Mouse (Mus musculus) induced T-regulatory cell, adult 2 months (primary cell): ENCODE data around the gene Mael.

Experiments used
- DNase-seq: peaks from one replicate; pipeline ENCODE4 v3.0.0-alpha.2; 2012; ENCODE audit warnings: low read depth

The Mael gene

GRCm38 (mm10) chr1:166238315-166238969 lies at the start of gene Mael:
TSS of gene Mael (minus strand) at chr1:166238747.
- no peak for DNase-seq

- DNase-seq: no peak
These were observed 47.7 kb upstream of the Mael start for GRCm38 (mm10) chr1:166286231-166286630.

GRCm38 (mm10) chr1:166284390-166284789 lies 45.8 kb upstream of the Mael start:
- no peak for DNase-seq

GRCm38 (mm10) chr1:166283451-166283850 lies 44.9 kb upstream of the Mael start:
- DNase-seq: no peak

- no peak for DNase-seq
These were observed 44.2 kb upstream of the Mael start for GRCm38 (mm10) chr1:166282597-166283210.

- no peak for DNase-seq
These were observed 43.3 kb upstream of the Mael start for GRCm38 (mm10) chr1:166281836-166282235.

GRCm38 (mm10) chr1:166281287-166281686 lies 42.7 kb upstream of the Mael start:
- DNase-seq: no peak

- DNase-seq: no peak
These were observed 42.0 kb upstream of the Mael start for GRCm38 (mm10) chr1:166280566-166280965.

GRCm38 (mm10) chr1:166279580-166280206 lies 41.1 kb upstream of the Mael start:
- DNase-seq: no peak

GRCm38 (mm10) chr1:166278786-166279185 lies 40.2 kb upstream of the Mael start:
- DNase-seq: no peak

- DNase-seq: no peak
These were observed 29.7 kb upstream of the Mael start for GRCm38 (mm10) chr1:166268218-166268617.

GRCm38 (mm10) chr1:166266918-166267317 lies 28.4 kb upstream of the Mael start:
- peak; percentile 10 for DNase-seq

- no peak for DNase-seq
These were observed 27.6 kb upstream of the Mael start for GRCm38 (mm10) chr1:166266001-166266705.

GRCm38 (mm10) chr1:166259526-166259925 lies 21.0 kb upstream of the Mael start:
- DNase-seq: no peak

GRCm38 (mm10) chr1:166256898-166257297 lies 18.4 kb upstream of the Mael start:
- no peak for DNase-seq

GRCm38 (mm10) chr1:166256302-166256701 lies 17.8 kb upstream of the Mael start:
- no peak for DNase-seq

GRCm38 (mm10) chr1:166255651-166256050 lies 17.1 kb upstream of the Mael start:
- no peak for DNase-seq

- no peak for DNase-seq
These were observed 16.5 kb upstream of the Mael start for GRCm38 (mm10) chr1:166255091-166255490.

GRCm38 (mm10) chr1:166253898-166254894 lies 15.6 kb upstream of the Mael start, which contains the start of gene Ildr2:
TSS of gene Ildr2 (plus strand) at chr1:166254139.
- DNase-seq: no peak

- no peak for DNase-seq
These were observed 5.7 kb upstream of the Mael start for GRCm38 (mm10) chr1:166244285-166244684.

GRCm38 (mm10) chr1:166214181-166214580 lies 24.4 kb downstream of the Mael start:
- DNase-seq: peak; percentile 8
